Mouse (Mus musculus) liver, embryonic 16.5 days (tissue): Measurements from ENCODE around the gene Abcc2. TPM values are rescaled to one million over a fixed set of nuclear protein-coding genes. Genes with fewer than 3 reads are reported as not detected.

Source experiments
- ATAC-seq: fragments of 200-750 bp; cut with Nextera tagmentation; 2 replicates; pipeline ENCODE4 v1.8.0; 2017; ENCODE audit warnings: low read depth, mild to moderate bottlenecking, moderate number of reproducible peaks, moderate library complexity
- H3K27ac ChIP-seq: fragments of 300-500 bp; sonication (generic); 2 replicates; pipeline ENCODE4 v1.5.1; 2014; ENCODE audit warnings: mild to moderate bottlenecking, low read length
- H3K27me3 ChIP-seq: fragments of 300-500 bp; sonication (generic); 2 replicates; pipeline ENCODE4 v1.6.1; 2014; ENCODE audit warnings: low read depth, low read length, mixed read lengths; ENCODE audit not compliant: control insufficient read depth, insufficient read depth
- H3K36me3 ChIP-seq: fragments of 300-500 bp; sonication (generic); 2 replicates; pipeline ENCODE4 v1.6.1; 2014; ENCODE audit warnings: mild to moderate bottlenecking; ENCODE audit not compliant: control insufficient read depth, insufficient read depth
- H3K4me1 ChIP-seq: fragments of 300-500 bp; sonication (generic); 2 replicates; pipeline ENCODE4 v1.6.1; 2014; ENCODE audit warnings: low read depth, low read length, mixed read lengths; ENCODE audit not compliant: control insufficient read depth
- H3K4me2 ChIP-seq: fragments of 300-500 bp; sonication (generic); 2 replicates; pipeline ENCODE4 v1.6.1; 2014; ENCODE audit warnings: low read depth, low read length, mixed read lengths
- H3K4me3 ChIP-seq: fragments of 300-500 bp; sonication (generic); 2 replicates; pipeline ENCODE4 v1.5.1; 2014; ENCODE audit warnings: low read depth, mild to moderate bottlenecking, low read length
- H3K9ac ChIP-seq: fragments of 300-500 bp; sonication (generic); 2 replicates; pipeline ENCODE4 v1.6.1; 2014; ENCODE audit warnings: low read depth, low read length
- H3K9me3 ChIP-seq: fragments of 300-500 bp; sonication (generic); replicated peaks from 2 replicates; pipeline ENCODE4 v1.6.1; 2016; ENCODE audit warnings: low read length; ENCODE audit not compliant: control insufficient read depth
- WGBS: fragments of 180-500 bp; shearing (Covaris S2); extraction: QIAGEN DNeasy Blood & Tissue Kit; methylation state at CpG from one replicate; pipeline ENCODE4 v1.1.7; 2014; ENCODE audit not compliant: insufficient replicate concordance; 5-methylcytosine and 5-hydroxymethylcytosine counted together
- polyA plus RNA-seq: library from polyadenylated mRNA; unstranded; fragments of >200 nt; fragmentation: Nextera tagmentation; extraction: Ambion mirVana; gene quantifications from 2 replicates; pipeline ENCODE4 v1.2.1, GENCODE M21; 2015

Abcc2 gene
- polyA plus RNA-seq, 1 experiment from 2014 or later: 13.6 TPM

- 52% methylated on average over 8 of the region's 8 CpGs for WGBS
- Histone ChIP-seq H3K4me1 (no peaks in the 10 kb centered on the region), H3K27me3 (no peaks in the 10 kb centered on the region), H3K4me2 (no peak overlapping the region), H3K4me3 (no peak overlapping the region), H3K9me3 (no peaks in the 10 kb centered on the region), H3K9ac (no peak overlapping the region), H3K36me3 (no peaks in the 10 kb centered on the region), H3K27ac (no peak overlapping the region)
- ATAC-seq: no peak
Measured at GRCm38 (mm10) chr19:43826855-43827254, 44.9 kb downstream of the Abcc2 start.

GRCm38 (mm10) chr19:43832425-43833069 is 50.6 kb downstream of the Abcc2 start:
- 27% methylated on average over 21 of the region's 21 CpGs for WGBS
- Histone ChIP-seq H3K27ac (no peak overlapping the region), H3K27me3 (no peaks in the 10 kb centered on the region), H3K36me3 (no peaks in the 10 kb centered on the region), H3K4me1 (no peaks in the 10 kb centered on the region), H3K9ac (no peak overlapping the region), H3K4me2 (no peak overlapping the region), H3K4me3 (no peak overlapping the region), H3K9me3 (no peaks in the 10 kb centered on the region)
- ATAC-seq: no peak

GRCm38 (mm10) chr19:43843184-43843583 is 61.2 kb downstream of the Abcc2 start:
- H3K9ac ChIP-seq: no peak overlapping the region
- WGBS: 62% methylated on average over 9 of the region's 9 CpGs
- no peak overlapping the region for H3K27ac ChIP-seq
- H3K27me3 ChIP-seq: no peaks in the 10 kb centered on the region
- no peaks in the 10 kb centered on the region for H3K36me3 ChIP-seq
- H3K4me1 ChIP-seq: no peaks in the 10 kb centered on the region; the same call in 1 of the 2 replicates
- no peak overlapping the region for H3K4me3 ChIP-seq
- no peaks in the 10 kb centered on the region for H3K9me3 ChIP-seq
- ATAC-seq: no peak
- no peak overlapping the region for H3K4me2 ChIP-seq

- Histone ChIP-seq H3K4me1 (no peaks in the 10 kb centered on the region; the same call in 1 of the 2 replicates), H3K9me3 (no peaks in the 10 kb centered on the region), H3K4me2 (no peak overlapping the region), H3K27ac (no peak overlapping the region), H3K36me3 (peaks cover 5% of the 10 kb centered on the region; the same call in 1 of the 2 replicates), H3K9ac (no peak overlapping the region), H3K4me3 (no peak overlapping the region), H3K27me3 (no peaks in the 10 kb centered on the region)
- 36% methylated on average over 7 of the region's 7 CpGs for WGBS
- no peak for ATAC-seq
Measured at GRCm38 (mm10) chr19:43845331-43845908, 63.4 kb downstream of the Abcc2 start.

GRCm38 (mm10) chr19:43847056-43847455 is 65.1 kb downstream of the Abcc2 start:
- H3K27ac ChIP-seq: no peak overlapping the region
- ATAC-seq: no peak
- no peaks in the 10 kb centered on the region for H3K9me3 ChIP-seq
- H3K4me3 ChIP-seq: no peak overlapping the region
- 80% methylated on average over 15 of the region's 15 CpGs for WGBS
- peaks cover 5% of the 10 kb centered on the region; the same call in 1 of the 2 replicates for H3K36me3 ChIP-seq
- H3K4me1 ChIP-seq: no peaks in the 10 kb centered on the region; the same call in 1 of the 2 replicates
- H3K9ac ChIP-seq: no peak overlapping the region
- no peak overlapping the region for H3K4me2 ChIP-seq
- no peaks in the 10 kb centered on the region for H3K27me3 ChIP-seq

GRCm38 (mm10) chr19:43847966-43848365 is 66.0 kb downstream of the Abcc2 start:
- WGBS: 84% methylated on average over 15 of the region's 15 CpGs
- H3K9me3 ChIP-seq: no peaks in the 10 kb centered on the region
- H3K4me3 ChIP-seq: no peak overlapping the region
- no peaks in the 10 kb centered on the region for H3K27me3 ChIP-seq
- H3K36me3 ChIP-seq: peaks cover 5% of the 10 kb centered on the region; the same call in 1 of the 2 replicates
- ATAC-seq: no peak
- H3K4me2 ChIP-seq: no peak overlapping the region
- no peaks in the 10 kb centered on the region; the same call in 1 of the 2 replicates for H3K4me1 ChIP-seq
- H3K27ac ChIP-seq: no peak overlapping the region
- H3K9ac ChIP-seq: no peak overlapping the region

GRCm38 (mm10) chr19:43850026-43850425 is 68.0 kb downstream of the Abcc2 start:
- no peak overlapping the region for H3K4me3 ChIP-seq
- no peak for ATAC-seq
- H3K27ac ChIP-seq: no peak overlapping the region
- H3K27me3 ChIP-seq: no peaks in the 10 kb centered on the region
- peaks cover 9% of the 10 kb centered on the region for H3K36me3 ChIP-seq
- H3K9me3 ChIP-seq: no peaks in the 10 kb centered on the region
- 69% methylated on average over 11 of the region's 11 CpGs for WGBS
- H3K4me2 ChIP-seq: no peak overlapping the region
- H3K4me1 ChIP-seq: no peaks in the 10 kb centered on the region; the same call in 1 of the 2 replicates
- H3K9ac ChIP-seq: no peak overlapping the region

- no peaks in the 10 kb centered on the region for H3K9me3 ChIP-seq
- H3K4me2 ChIP-seq: no peak overlapping the region
- no peaks in the 10 kb centered on the region for H3K27me3 ChIP-seq
- peaks cover 9% of the 10 kb centered on the region for H3K36me3 ChIP-seq
- H3K4me3 ChIP-seq: no peak overlapping the region
- H3K27ac ChIP-seq: no peak overlapping the region
- 57% methylated on average over 21 of the region's 21 CpGs for WGBS
- no peaks in the 10 kb centered on the region for H3K4me1 ChIP-seq
- no peak overlapping the region for H3K9ac ChIP-seq
- ATAC-seq: no peak
Measured at GRCm38 (mm10) chr19:43851996-43852630, 70.1 kb downstream of the Abcc2 start.
